Mouse (Mus musculus) megakaryocyte, embryonic 14.5 days (primary cell): ENCODE data around the gene Cir1.

Source experiments
- FLI1 ChIP-seq: IDR thresholded peaks from 2 replicates; pipeline ENCODE4 v1.6.1; 2012; ENCODE audit warnings: low read length, inconsistent platforms, mixed read lengths
- GATA1 ChIP-seq: IDR thresholded peaks from 3 replicates; pipeline ENCODE4 v1.6.1; 2012; ENCODE audit warnings: mixed read lengths, low read length, inconsistent platforms, borderline replicate concordance

GRCm38 (mm10) chr2:73346345-73347086 lies 34.0 kb upstream of the Cir1 start:
- TF ChIP-seq FLI1 (no peak), GATA1 (no peak)
